ENCODE assay signal across 10 mouse cellular contexts in the genomic region with DNA sequence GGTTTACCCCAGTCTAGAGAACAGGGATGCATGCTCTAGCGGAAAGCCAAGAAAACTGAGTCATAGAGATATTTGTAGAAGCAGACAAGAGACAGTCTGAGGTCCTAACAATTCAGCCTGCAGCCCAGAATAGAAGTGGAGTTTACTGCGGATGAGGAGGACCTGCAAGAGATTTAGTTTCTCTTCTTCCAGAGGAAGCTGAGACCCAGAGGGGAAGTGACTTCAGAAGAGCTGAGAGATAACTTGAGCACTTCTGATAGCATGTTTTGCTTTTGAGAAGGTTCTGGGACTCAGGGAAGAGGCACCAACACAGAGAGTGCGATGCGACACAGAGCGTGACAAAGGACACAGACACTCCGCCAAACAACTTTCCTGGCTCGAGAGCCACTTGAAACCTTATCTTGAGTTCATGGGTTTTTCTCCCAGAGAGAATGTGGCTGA. TPM values are rescaled to one million over a fixed set of nuclear protein-coding genes. Genes with fewer than 3 reads are reported as not detected.
DNase-seq lines count a peak whose midpoint lies in the region; TF ChIP-seq lines count a peak whose summit lies in the region.
"Had no signal": no experiment of that assay in that cellular context is flagged by ENCODE, and none has a peak within 500 bp of the region (broad histone marks: within the 10 kb centered on the region; RNA-seq: fewer than 3 reads in every experiment).

No protein-coding gene starts in this region.

- DNase-seq in layer of hippocampus, adult 2 months (ENCODE audit: low spot score in 2 of 2) = no peak
- DNase-seq in layer of hippocampus, adult 11-12 months (ENCODE audit: low spot score) = no peak
- peak; percentile 34 to 69 for DNase-seq in heart, adult 2 months
- peak; percentile 72 to 79 for DNase-seq in heart, postnatal 10 days
- DNase-seq in lung, postnatal 10 days = peak; percentile 35
- no peak for DNase-seq in embryo, embryonic 10 days (ENCODE audit: low spot score)
- no peak for DNase-seq in ovary, postnatal 14 days (ENCODE audit: low spot score)
- no peak for DNase-seq in urinary bladder, postnatal 4 days (ENCODE audit: low spot score in 2 of 2)
- DNase-seq: cerebellum, adult 9-11 months had no signal

- peak overlapping the region; percentile 61; the same call in 1 of the 2 replicates for H3K27ac ChIP-seq in layer of hippocampus, adult 2 months
- H3K27ac ChIP-seq in heart, adult 2 months = peak overlapping the region; percentile 79
- H3K27ac ChIP-seq: forebrain, embryonic 12.5 days had no signal

- no peak for TF ChIP-seq CTCF in layer of hippocampus, adult 2 months (conservative IDR thresholded peaks at IDR 0.05)
- no peak for TF ChIP-seq CTCF in heart, adult 2 months (IDR thresholded peaks at IDR 0.05)

- no peak overlapping the region for H3K4me3 ChIP-seq in layer of hippocampus, adult 2 months
- peak overlapping the region; percentile 18; the same call in 1 of the 2 replicates for H3K4me3 ChIP-seq in heart, adult 2 months
- H3K4me3 ChIP-seq: forebrain, embryonic 12.5 days had no signal

- peak; percentile 67; the same call in 1 of the 2 replicates for TF ChIP-seq EP300 in heart, adult 2 months (IDR thresholded peaks at IDR 0.05; ENCODE audit: insufficient read depth, low read depth, low read length)

- H3K36me3 ChIP-seq in heart, adult 2 months (ENCODE audit: control insufficient read depth, insufficient read depth, low read length) = peaks cover 22% of the 10 kb centered on the region

- no peaks in the 10 kb centered on the region for H3K27me3 ChIP-seq in heart, adult 2 months (ENCODE audit: control insufficient read depth, insufficient read depth, low read length)

- H3K9ac ChIP-seq in heart, adult 2 months (ENCODE audit: low read depth, low read length) = 0 out of 2 replicates have a peak overlapping the region, but pooled peaks have one; percentile 10
- H3K9ac ChIP-seq: forebrain, embryonic 12.5 days had no signal

- no peaks in the 10 kb centered on the region for H3K79me2 ChIP-seq in heart, adult 2 months (replicated peaks; ENCODE audit: control insufficient read depth, insufficient read depth, low read length)

- WGBS in heart, adult 2 months = 7% methylated on average over 7 of the region's 7 CpGs

- H3K4me1 ChIP-seq in heart, adult 2 months (ENCODE audit: control insufficient read depth, insufficient read depth, low read length) = peaks cover 8% of the 10 kb centered on the region

- TF ChIP-seq POLR2A in heart, adult 2 months (IDR thresholded peaks at IDR 0.05; ENCODE audit: insufficient read depth, low read depth, low read length) = peak; percentile 37

- intact Hi-C loops in heart, adult 2 months (cut with DNase I) = loop anchor here (5.0 kb wide), 1 partner anchor 41 kb away; no protein-coding TSS in a partner anchor
- intact Hi-C loops in heart, postnatal 10 days (cut with DNase I) = no loop called here

RNA-seq across cellular contexts. Expression of gene Rtp4, which starts 21.4 kb away (rescaled TPM):
- total RNA-seq in layer of hippocampus, adult 2 months (2021) = 1 to 10 TPM; 1.6 to 1.9 TPM
- total RNA-seq in heart, adult 2 months (2021) = 1 to 10 TPM; 4.5 to 4.8 TPM
- polyA plus RNA-seq in heart, adult 2 months (2012; rRNA removed) = 10.4 and 11.0 TPM in 2 replicates
- total RNA-seq in heart, postnatal 10 days (2021) = 1 to 10 TPM; 1.7 to 2.1 TPM

RNA-seq across cellular contexts. Expression of gene Masp1, which starts 21.9 kb away (rescaled TPM):
- 10 to 100 TPM; 12.4 to 12.6 TPM for total RNA-seq in layer of hippocampus, adult 2 months (2021)
- 10 to 100 TPM; 15.4 to 15.8 TPM for total RNA-seq in heart, adult 2 months (2021)
- 10.3 and 15.8 TPM in 2 replicates for polyA plus RNA-seq in heart, adult 2 months (2012; rRNA removed)
- total RNA-seq in heart, postnatal 10 days (2021) = 10 to 100 TPM; 24.5 TPM

Comparison
In these comparisons a context has a peak if more than half of its experiments do, and no peak if none do; other contexts are left out.
1. DNase-seq: peak in heart, adult 2 months (2 of 2), heart, postnatal 10 days (2 of 2) and lung, postnatal 10 days (single experiment); none in layer of hippocampus, adult 2 months (0 of 2), layer of hippocampus, adult 11-12 months (single experiment), embryo, embryonic 10 days (single experiment), ovary, postnatal 14 days (single experiment) and urinary bladder, postnatal 4 days (0 of 2).